Mouse (Mus musculus) erythroblast, embryonic 14.5 days (primary cell): Measurements from ENCODE around the gene Jade2.

Experiments
- GATA1 ChIP-seq: IDR thresholded peaks from 2 replicates; pipeline ENCODE4 v1.6.1; 2012; ENCODE audit warnings: low read length, inconsistent platforms, mixed read lengths
- TAL1 ChIP-seq: IDR thresholded peaks from 3 replicates; pipeline ENCODE4 v1.6.1; 2012; ENCODE audit warnings: low read length, inconsistent platforms, mixed read lengths

DNA sequence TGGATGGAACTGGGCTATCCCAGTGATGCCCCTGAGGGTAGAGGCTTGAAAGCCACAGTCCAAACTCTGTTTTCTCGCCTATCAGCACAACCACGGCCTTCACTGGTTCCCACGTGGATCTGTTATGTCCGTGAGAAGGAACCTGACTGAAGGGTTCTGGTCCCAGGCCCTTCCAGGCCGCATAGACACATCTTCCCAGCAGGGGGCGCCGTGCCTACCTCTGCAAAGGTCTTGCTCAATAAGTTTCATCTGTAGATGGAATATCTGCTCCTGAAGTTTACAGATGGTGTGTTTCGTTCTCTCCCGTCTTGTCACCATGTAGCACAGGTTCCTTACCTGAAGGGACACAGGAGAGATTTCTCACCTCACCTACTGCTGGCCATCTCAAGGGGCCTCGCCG lies 36.6 kb downstream of the Jade2 start:
- no peak for TF ChIP-seq GATA1
- TF ChIP-seq TAL1, result no peak
